Mouse (Mus musculus) ES-E14 (cell line): ENCODE measurements around the gene Olfr1412.

Experiments
- CHD2 ChIP-seq: IDR thresholded peaks from 2 replicates; pipeline ENCODE4 v1.6.1; 2014; ENCODE audit warnings: mild to moderate bottlenecking, low read depth, low read length, inconsistent platforms
- HCFC1 ChIP-seq: IDR thresholded peaks from 2 replicates; pipeline ENCODE4 v1.6.1; 2012; ENCODE audit warnings: low read length, inconsistent platforms, borderline replicate concordance; ENCODE audit not compliant: insufficient read depth
- MAFK ChIP-seq: IDR thresholded peaks from 2 replicates; pipeline ENCODE4 v1.6.1; 2014; ENCODE audit warnings: mild to moderate bottlenecking, low read depth, low read length, inconsistent platforms; ENCODE audit not compliant: insufficient read depth
- ZC3H11A ChIP-seq: IDR thresholded peaks from 2 replicates; pipeline ENCODE4 v1.6.1; 2012; ENCODE audit warnings: low read depth, mild to moderate bottlenecking, inconsistent platforms, low read length, borderline replicate concordance
- ZNF384 ChIP-seq: IDR thresholded peaks from 2 replicates; pipeline ENCODE4 v1.6.1; 2012; ENCODE audit warnings: low read depth, low read length, inconsistent platforms

DNA sequence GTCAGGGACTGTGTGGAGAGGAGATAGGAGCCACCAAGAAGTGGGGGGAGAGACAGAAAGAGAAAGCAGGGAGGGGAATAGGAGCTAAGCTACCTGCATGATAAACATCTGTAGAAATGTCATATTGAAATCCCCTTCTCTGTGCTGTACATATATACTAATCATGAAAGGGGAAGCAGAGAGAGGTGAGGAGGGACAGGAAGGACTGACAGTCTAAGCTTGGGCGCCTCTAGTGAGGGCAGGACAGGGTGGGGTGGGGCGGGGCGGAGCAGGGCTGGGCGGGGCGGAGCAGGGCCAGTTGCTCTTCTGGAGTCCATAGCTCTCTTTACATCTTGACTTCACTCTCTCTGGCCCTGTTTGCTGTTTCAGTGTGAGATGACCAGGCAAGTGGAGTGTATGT, 48.6 kb upstream of the Olfr1412 start:
- no peak for TF ChIP-seq MAFK
- no peak for TF ChIP-seq ZNF384
- TF ChIP-seq HCFC1, result no peak
- TF ChIP-seq CHD2, result no peak
- no peak for TF ChIP-seq ZC3H11A
